Mouse (Mus musculus) mouse trophoblast stem cell (cell line): Measurements from ENCODE around the gene Klf9.

Source experiments
- in situ Hi-C, 2 experiments: fragments of 300-500 bp; cut with MseI, MboI; formaldehyde crosslinking; loops; 2 replicates in 1 of 2; 3 replicates in 1 of 2; pipeline ENCODE4 v1.15.1; 2025

The Klf9 gene

DNA sequence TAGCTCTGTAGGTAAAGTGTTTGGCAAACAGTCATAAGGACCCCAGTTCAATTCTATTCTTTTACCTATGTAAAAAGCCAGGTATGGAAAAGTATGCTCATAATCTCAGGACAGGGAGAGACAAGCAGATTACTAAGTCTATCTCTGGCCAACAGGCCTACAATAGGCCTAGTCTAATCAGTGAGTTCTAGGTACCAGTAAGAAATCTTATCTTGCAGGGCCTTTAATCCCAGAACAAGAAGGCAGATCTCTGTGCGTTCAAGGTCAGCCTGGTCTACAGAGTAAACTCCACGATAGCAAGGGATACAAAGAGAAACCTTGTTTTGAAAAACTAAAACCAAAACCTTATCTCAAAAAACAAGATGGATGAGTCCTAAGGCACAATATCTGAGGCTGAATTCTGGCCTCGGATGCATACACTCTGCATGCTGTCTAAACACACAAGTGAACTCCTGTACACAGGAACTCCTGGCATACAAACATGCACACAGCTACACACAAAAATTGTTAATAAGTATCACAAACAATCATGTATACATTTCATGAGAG lies 62.6 kb downstream of the Klf9 start:
- in situ Hi-C loops: no loop called here

DNA sequence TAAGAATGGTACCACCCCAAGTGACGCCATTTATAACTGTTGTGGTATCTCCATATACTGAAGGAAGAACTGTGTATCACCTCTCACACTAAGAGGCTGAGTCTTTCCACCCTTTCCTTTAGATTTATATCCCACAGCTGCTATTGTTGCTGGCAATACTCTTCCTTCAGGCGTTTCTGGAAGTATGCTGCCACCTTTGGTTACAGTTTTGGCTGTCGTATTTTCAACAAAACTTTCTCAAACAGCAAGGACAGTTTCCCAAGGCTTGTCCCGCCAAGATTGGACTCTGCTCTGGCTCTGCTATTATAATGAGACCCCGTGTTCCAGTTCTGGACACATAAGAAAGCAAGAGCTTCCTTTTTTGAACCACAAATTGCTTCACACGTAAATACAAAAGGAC lies 70.3 kb downstream of the Klf9 start:
- in situ Hi-C loops: no loop called here

DNA sequence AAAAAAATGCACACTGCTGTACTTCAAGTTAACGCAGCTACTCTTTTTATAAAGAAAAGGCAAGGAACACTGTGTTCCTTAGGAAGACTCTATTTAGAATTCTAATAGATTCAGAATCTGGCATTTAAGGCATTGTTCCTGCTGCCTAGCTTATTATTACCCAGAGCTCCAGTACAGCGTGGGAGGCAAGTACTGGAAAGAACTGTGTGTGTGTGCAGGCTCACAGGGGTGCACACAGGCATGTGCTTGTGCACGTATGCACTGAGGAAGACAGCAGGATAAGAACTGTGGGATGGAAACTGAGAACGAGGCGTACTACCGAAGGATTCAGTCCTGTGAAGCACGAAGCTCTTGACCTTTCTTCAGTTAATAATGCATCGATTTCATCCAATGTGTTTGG lies 73.3 kb downstream of the Klf9 start:
- in situ Hi-C loops: no loop called here
